Mouse (Mus musculus) testis, adult 2 months (tissue): ENCODE results near the gene Asic3. TPM values are rescaled to one million over a fixed set of nuclear protein-coding genes. Genes with fewer than 3 reads are reported as not detected.

ENCODE experiments used
- H3K27ac ChIP-seq: fragments of 200-500 bp; 2 replicates; pipeline ENCODE4 v1.5.1; 2012; ENCODE audit warnings: low read depth, low read length; ENCODE audit not compliant: control insufficient read depth, insufficient read depth
- H3K27me3 ChIP-seq: fragments of 200-500 bp; 2 replicates; pipeline ENCODE4 v1.6.1; 2012; ENCODE audit warnings: mild to moderate bottlenecking, low read length, moderate library complexity; ENCODE audit not compliant: control insufficient read depth, insufficient read depth
- H3K36me3 ChIP-seq: fragments of 200-500 bp; 2 replicates; pipeline ENCODE4 v1.6.1; 2012; ENCODE audit warnings: mild to moderate bottlenecking, low read length; ENCODE audit not compliant: control insufficient read depth, insufficient read depth
- H3K4me1 ChIP-seq: fragments of 200-500 bp; 2 replicates; pipeline ENCODE4 v1.6.1; 2012; ENCODE audit warnings: low read length; ENCODE audit not compliant: control insufficient read depth, insufficient read depth
- H3K4me3 ChIP-seq: fragments of 200-500 bp; 2 replicates; pipeline ENCODE4 v1.5.1; 2012; ENCODE audit warnings: low read depth, mild to moderate bottlenecking, low read length, moderate library complexity, mixed read lengths; ENCODE audit not compliant: control insufficient read depth
- CTCF ChIP-seq: fragments of 200-500 bp; IDR thresholded peaks from 2 replicates; pipeline ENCODE4 v1.5.1; 2012; ENCODE audit warnings: low read depth, mild to moderate bottlenecking, inconsistent platforms, low read length, moderate library complexity; ENCODE audit not compliant: control insufficient read depth, insufficient read depth, insufficient replicate concordance
- POLR2A ChIP-seq: fragments of 200-500 bp; IDR thresholded peaks from 2 replicates; pipeline ENCODE4 v1.6.1; 2012; ENCODE audit warnings: low read depth, mild to moderate bottlenecking, inconsistent platforms, low read length, moderate library complexity; ENCODE audit not compliant: control insufficient read depth
- polyA plus RNA-seq: library from polyadenylated mRNA; depleted of rRNA; stranded (reverse); fragments of >200 nt; gene quantifications from 2 replicates; pipeline ENCODE4 v1.2.3, GENCODE M21; 2012; rRNA removed

Gene Asic3
- polyA plus RNA-seq, 1 experiment, result 1.7 TPM

GRCm38 (mm10) chr5:24453283-24453984 lies 40.2 kb downstream of the Asic3 start:
- H3K4me1 ChIP-seq, result peaks cover 9% of the 10 kb centered on the region
- no peak for TF ChIP-seq POLR2A
- no peak for TF ChIP-seq CTCF
- H3K27ac ChIP-seq, result no peak overlapping the region
- H3K27me3 ChIP-seq, result no peaks in the 10 kb centered on the region
- no peak overlapping the region for H3K4me3 ChIP-seq
- no peaks in the 10 kb centered on the region for H3K36me3 ChIP-seq

GRCm38 (mm10) chr5:24453985-24454303 lies 40.8 kb downstream of the Asic3 start:
- no peaks in the 10 kb centered on the region for H3K36me3 ChIP-seq
- H3K4me1 ChIP-seq, result peaks cover 9% of the 10 kb centered on the region
- no peaks in the 10 kb centered on the region for H3K27me3 ChIP-seq
- H3K27ac ChIP-seq, result no peak overlapping the region
- no peak for TF ChIP-seq POLR2A
- no peak for TF ChIP-seq CTCF
- H3K4me3 ChIP-seq, result no peak overlapping the region

GRCm38 (mm10) chr5:24455076-24455475 lies 41.9 kb downstream of the Asic3 start:
- no peak overlapping the region for H3K4me3 ChIP-seq
- H3K27me3 ChIP-seq, result no peaks in the 10 kb centered on the region
- H3K36me3 ChIP-seq, result no peaks in the 10 kb centered on the region
- peaks cover 9% of the 10 kb centered on the region for H3K4me1 ChIP-seq
- no peak for TF ChIP-seq CTCF
- TF ChIP-seq POLR2A, result no peak
- H3K27ac ChIP-seq, result no peak overlapping the region

- TF ChIP-seq POLR2A (no peak), CTCF (no peak)
- no peak overlapping the region for H3K27ac ChIP-seq
- no peaks in the 10 kb centered on the region for H3K27me3 ChIP-seq
- H3K4me3 ChIP-seq, result no peak overlapping the region
- no peaks in the 10 kb centered on the region for H3K36me3 ChIP-seq
- peaks cover 9% of the 10 kb centered on the region for H3K4me1 ChIP-seq
Observed at GRCm38 (mm10) chr5:24455613-24456012, 42.4 kb downstream of the Asic3 start.

GRCm38 (mm10) chr5:24466762-24467161 lies 53.6 kb downstream of the Asic3 start:
- Histone ChIP-seq H3K36me3 (no peaks in the 10 kb centered on the region), H3K4me3 (no peak overlapping the region)

More at GRCm38 (mm10) chr5:24466762-24467161, 53.6 kb downstream of the Asic3 start:
- H3K4me1 ChIP-seq, result no peaks in the 10 kb centered on the region
- TF ChIP-seq POLR2A, result no peak
- TF ChIP-seq CTCF, result no peak
- H3K27me3 ChIP-seq, result no peaks in the 10 kb centered on the region
- H3K27ac ChIP-seq, result no peak overlapping the region

Other genes starting within 250 kb of the Asic3 start
- 52.1 and 59.8 TPM in 2 replicates for gene Nupl2, start 248.4 kb upstream of the Asic3 start, polyA plus RNA-seq
- gene Kcnh2, start 61.8 kb upstream of the Asic3 start, polyA plus RNA-seq, result 23.6 and 26.2 TPM in 2 replicates
- gene Nos3, start 48.6 kb upstream of the Asic3 start, polyA plus RNA-seq, result 1.9 and 2.2 TPM in 2 replicates
- 1.1 and 1.3 TPM in 2 replicates for gene Atg9b, start 21.2 kb upstream of the Asic3 start, polyA plus RNA-seq
- 28.1 and 30.2 TPM in 2 replicates for gene Abcb8, start 19.7 kb upstream of the Asic3 start, polyA plus RNA-seq
- gene Cdk5, start 10.1 kb downstream of the Asic3 start, polyA plus RNA-seq, result 40.6 and 52.3 TPM in 2 replicates
- gene Slc4a2, start 10.4 kb downstream of the Asic3 start, polyA plus RNA-seq, result 46.4 and 46.9 TPM in 2 replicates
- gene Fastk, start 31.9 kb downstream of the Asic3 start, polyA plus RNA-seq, result 243 and 247 TPM in 2 replicates
- 5.7 and 6.2 TPM in 2 replicates for gene Tmub1, start 34.5 kb downstream of the Asic3 start, polyA plus RNA-seq
- gene Agap3, start 38.8 kb downstream of the Asic3 start, polyA plus RNA-seq, result 29.5 and 31.0 TPM in 2 replicates
- gene Gbx1, start 113.8 kb downstream of the Asic3 start, polyA plus RNA-seq, result 0.11 and 0.16 TPM in 2 replicates
- 0.46 and 0.52 TPM in 2 replicates for gene Asb10, start 127.6 kb downstream of the Asic3 start, polyA plus RNA-seq
- 108 and 117 TPM in 2 replicates for gene 4931409K22Rik, start 143.4 kb downstream of the Asic3 start, polyA plus RNA-seq
- gene Abcf2, start 164.1 kb downstream of the Asic3 start, polyA plus RNA-seq, result 184 and 194 TPM in 2 replicates
- 9.1 and 12.4 TPM in 2 replicates for gene Chpf2, start 173.3 kb downstream of the Asic3 start, polyA plus RNA-seq
- 5.0 and 16.5 TPM in 2 replicates for gene Smarcd3, start 211.0 kb downstream of the Asic3 start, polyA plus RNA-seq